12 mouse cellular contexts compared by ENCODE assay signal in the genomic region with DNA sequence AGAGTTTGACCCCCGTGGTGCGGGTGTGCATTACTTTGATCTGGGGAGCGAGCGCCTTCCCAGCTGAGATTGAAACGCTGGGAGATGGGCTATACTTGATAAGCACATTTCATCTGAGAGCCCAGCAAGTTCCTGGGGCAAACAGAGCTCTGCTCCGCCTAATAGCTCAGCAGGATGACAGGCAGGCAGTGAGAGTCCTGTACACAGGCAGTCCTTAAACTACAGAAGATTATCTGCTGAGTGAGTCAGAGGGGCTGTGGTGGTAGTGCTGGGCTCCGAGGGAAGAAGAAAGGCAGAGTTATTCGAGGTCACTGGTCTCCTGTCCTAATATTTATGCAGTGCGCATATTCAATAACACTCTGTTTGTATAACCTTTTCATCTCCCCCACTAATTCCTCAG. TPM values are rescaled to one million over a fixed set of nuclear protein-coding genes. Genes with fewer than 3 reads are reported as not detected.
DNase-seq lines count a peak whose midpoint lies in the region; ATAC-seq lines count a peak whose summit lies in the region.
"Had no signal": no experiment of that assay in that cellular context is flagged by ENCODE, and none has a peak within 500 bp of the region (broad histone marks: within the 10 kb centered on the region; RNA-seq: fewer than 3 reads in every experiment).

No protein-coding gene starts in this region.

- no peak overlapping the region for H3K9ac ChIP-seq in heart, embryonic 16.5 days (ENCODE audit: low read length)
- H3K9ac ChIP-seq: kidney, embryonic 15.5 days had no signal

- peak; percentile 47 to 69 for DNase-seq in adrenal gland, adult (ENCODE audit: inconsistent age in 2 of 2, low spot score in 1 of 2)
- no peak for DNase-seq in adrenal gland, adult 18-20 months (ENCODE audit: low spot score in 2 of 2)
- no peak for DNase-seq in heart, postnatal 36 days
- peak; percentile 21 for DNase-seq in NIH3T3 (ENCODE audit: low read depth)
- no peak for DNase-seq in midbrain, embryonic 10.5 days (ENCODE audit: low spot score)
- no peak for DNase-seq in spleen, adult 18-20 months
- no peak for DNase-seq in frontal cortex, postnatal 25 days (ENCODE audit: low spot score in 2 of 2)
- DNase-seq: left cerebral cortex, postnatal 4 days had no signal

- no peak overlapping the region for H3K27ac ChIP-seq in heart, embryonic 16.5 days (ENCODE audit: low read length)
- H3K27ac ChIP-seq in midbrain, embryonic 10.5 days (replicated peaks): 0 out of 2 replicates have a peak overlapping the region, but pooled peaks have one; percentile 33
- H3K27ac ChIP-seq: kidney, embryonic 15.5 days had no signal

- H3K4me3 ChIP-seq in heart, embryonic 16.5 days (ENCODE audit: low read length): no peak overlapping the region
- no peak overlapping the region for H3K4me3 ChIP-seq in midbrain, embryonic 10.5 days
- H3K4me3 ChIP-seq: kidney, embryonic 15.5 days had no signal

- 0 out of 2 replicates have a peak, but pooled peaks cover 2% of the 10 kb centered on the region for H3K4me1 ChIP-seq in heart, embryonic 16.5 days (ENCODE audit: control insufficient read depth, insufficient read depth, low read length)
- H3K4me1 ChIP-seq in midbrain, embryonic 10.5 days: peaks cover 16% of the 10 kb centered on the region

- H3K4me2 ChIP-seq in heart, embryonic 16.5 days (ENCODE audit: low read depth, low read length): no peak overlapping the region
- H3K4me2 ChIP-seq: kidney, embryonic 15.5 days had no signal

- peak; percentile 45; the same call in 1 of the 2 replicates for ATAC-seq in heart, embryonic 16.5 days (replicated peaks; ENCODE audit: extremely low read depth, insufficient read depth, low FRiP score)

- H3K9me3 ChIP-seq in heart, embryonic 16.5 days (replicated peaks; ENCODE audit: control insufficient read depth, low read length): no peaks in the 10 kb centered on the region
- H3K9me3 ChIP-seq in midbrain, embryonic 10.5 days (replicated peaks): no peaks in the 10 kb centered on the region
- H3K9me3 ChIP-seq: kidney, embryonic 15.5 days had no signal

- no peaks in the 10 kb centered on the region for H3K27me3 ChIP-seq in heart, embryonic 16.5 days (ENCODE audit: control insufficient read depth, insufficient read depth, low read length)
- H3K27me3 ChIP-seq in midbrain, embryonic 10.5 days (ENCODE audit: low read depth, poor library complexity, severe bottlenecking): no peaks in the 10 kb centered on the region
- H3K27me3 ChIP-seq: kidney, embryonic 15.5 days had no signal

- no peaks in the 10 kb centered on the region for H3K36me3 ChIP-seq in heart, embryonic 16.5 days (ENCODE audit: control insufficient read depth, insufficient read depth)
- no peaks in the 10 kb centered on the region for H3K36me3 ChIP-seq in midbrain, embryonic 10.5 days
- H3K36me3 ChIP-seq: kidney, embryonic 15.5 days had no signal

- intact Hi-C loops in heart, postnatal 36 days (cut with DNase I): no loop called here

- 20% methylated on average over 9 of the region's 9 CpGs for WGBS in heart, embryonic 16.5 days
- 38% methylated on average over 9 of the region's 9 CpGs for WGBS in midbrain, embryonic 10.5 days

RNA-seq across cellular contexts. Expression of a gene that starts 3.8 kb away (rescaled TPM):
- total RNA-seq in adrenal gland, adult 18-20 months (2021): not detected
- polyA plus RNA-seq in heart, embryonic 16.5 days (2015; fragmentation: Nextera tagmentation; extraction: Ambion mirVana): not detected in 2 replicates
- total RNA-seq in heart, postnatal 36 days (2021): not detected
- polyA plus RNA-seq in midbrain, embryonic 10.5 days (2016; fragmentation: Nextera tagmentation; extraction: Ambion mirVana): not detected in 2 replicates
- total RNA-seq: gastrocnemius, adult 8-10 months; left cerebral cortex, postnatal 4 days; MEL had no signal

Comparison
In these comparisons a context has a peak if more than half of its experiments do, and no peak if none do; other contexts are left out.
1. DNase-seq: peak in adrenal gland, adult (2 of 2) and NIH3T3 (single experiment); none in adrenal gland, adult 18-20 months (0 of 2), heart, postnatal 36 days (0 of 2), midbrain, embryonic 10.5 days (single experiment), spleen, adult 18-20 months (0 of 2) and frontal cortex, postnatal 25 days (0 of 2).